Mouse (Mus musculus) gastrocnemius, adult 8-10 months (tissue): ENCODE results near the gene Trim63. TPM values are rescaled to one million over a fixed set of nuclear protein-coding genes. Genes with fewer than 3 reads are reported as not detected.
"Not testable (repeated sequence)": the region's sequence is repeated elsewhere in the genome, so short reads cannot be mapped to it uniquely, and the experiment has no call there.

Experiments
- DNase-seq, 2 experiments: peaks; one replicate each; pipeline ENCODE4 v3.0.0; 2022; ENCODE audit warnings: low spot score in 2 of 2
- total RNA-seq, 4 experiments: library from RNA; stranded (reverse); gene quantifications; 2 replicates each; pipeline ENCODE4 v1.2.4; 2022

The Trim63 gene
- total RNA-seq, result 100 to 1,000 TPM; 202 to 681 (median 229) TPM

GRCm38 (mm10) chr4:134314876-134315275 is at the start of gene Trim63:
TSS of gene Trim63 (plus strand) at chr4:134315120.
- DNase-seq, result peak; percentile 73 to 82

GRCm38 (mm10) chr4:134265860-134266585 is 48.9 kb upstream of the Trim63 start:
- no peak for DNase-seq

- DNase-seq, result no peak
These were observed 46.7 kb upstream of the Trim63 start for GRCm38 (mm10) chr4:134268102-134268655.

GRCm38 (mm10) chr4:134269622-134270021 is 45.3 kb upstream of the Trim63 start:
- not testable (repeated sequence) for DNase-seq

- no peak for DNase-seq
These were observed 42.9 kb upstream of the Trim63 start for GRCm38 (mm10) chr4:134271979-134272378.

- no peak for DNase-seq
These were observed 42.0 kb upstream of the Trim63 start for GRCm38 (mm10) chr4:134272731-134273416.

- no peak for DNase-seq
These were observed 41.2 kb upstream of the Trim63 start for GRCm38 (mm10) chr4:134273417-134274345.

GRCm38 (mm10) chr4:134284942-134285341 is 30.0 kb upstream of the Trim63 start:
- no peak for DNase-seq

- DNase-seq, result no peak
These were observed 28.4 kb upstream of the Trim63 start for GRCm38 (mm10) chr4:134286226-134287167.

- peak; percentile 92 to 93 for DNase-seq
These were observed 27.8 kb upstream of the Trim63 start for GRCm38 (mm10) chr4:134287168-134287564.

- peak; percentile 44 for DNase-seq
These were observed 27.3 kb upstream of the Trim63 start, which contains the start of gene Pdik1l for GRCm38 (mm10) chr4:134287575-134288025. TSS of gene Pdik1l (minus strand) at chr4:134287895.

- DNase-seq, result no peak
These were observed 26.3 kb upstream of the Trim63 start for GRCm38 (mm10) chr4:134288397-134289256.

GRCm38 (mm10) chr4:134292067-134292466 is 22.9 kb upstream of the Trim63 start:
- peak; percentile 38 to 52 for DNase-seq

GRCm38 (mm10) chr4:134293061-134293691 is 21.7 kb upstream of the Trim63 start:
- no peak for DNase-seq

- DNase-seq, result no peak
These were observed 21.2 kb upstream of the Trim63 start for GRCm38 (mm10) chr4:134293692-134294163.

- DNase-seq, result not testable (repeated sequence)
These were observed 18.8 kb upstream of the Trim63 start for GRCm38 (mm10) chr4:134296096-134296495.

GRCm38 (mm10) chr4:134296523-134296922 is 18.4 kb upstream of the Trim63 start:
- no peak for DNase-seq

- no peak for DNase-seq
These were observed 17.6 kb upstream of the Trim63 start for GRCm38 (mm10) chr4:134297369-134297768.
